Mouse (Mus musculus) CH12.LX (cell line): ENCODE data around the gene Prrxl1.

ENCODE experiments used
- CTCF ChIP-seq, 2 experiments: IDR thresholded peaks in 1 of 2; conservative IDR thresholded peaks in 1 of 2; 2 replicates each; pipeline ENCODE4 v1.5.1; 2011 to 2012; ENCODE audit warnings: low read depth in 2 of 2, low read length in 2 of 2, improper control_type of control experiment in 1 of 2, inconsistent platforms in 1 of 2, mild to moderate bottlenecking in 1 of 2, moderate library complexity in 1 of 2
- NRF1 ChIP-seq: IDR thresholded peaks from 2 replicates; pipeline ENCODE4 v1.6.1; 2014; ENCODE audit warnings: low read depth, mild to moderate bottlenecking, inconsistent platforms, low read length, improper control_type of control experiment, moderate library complexity
- ZC3H11A ChIP-seq: IDR thresholded peaks from 2 replicates; pipeline ENCODE4 v1.6.1; 2012; ENCODE audit warnings: low read depth, mild to moderate bottlenecking, inconsistent platforms, low read length, improper control_type of control experiment

DNA sequence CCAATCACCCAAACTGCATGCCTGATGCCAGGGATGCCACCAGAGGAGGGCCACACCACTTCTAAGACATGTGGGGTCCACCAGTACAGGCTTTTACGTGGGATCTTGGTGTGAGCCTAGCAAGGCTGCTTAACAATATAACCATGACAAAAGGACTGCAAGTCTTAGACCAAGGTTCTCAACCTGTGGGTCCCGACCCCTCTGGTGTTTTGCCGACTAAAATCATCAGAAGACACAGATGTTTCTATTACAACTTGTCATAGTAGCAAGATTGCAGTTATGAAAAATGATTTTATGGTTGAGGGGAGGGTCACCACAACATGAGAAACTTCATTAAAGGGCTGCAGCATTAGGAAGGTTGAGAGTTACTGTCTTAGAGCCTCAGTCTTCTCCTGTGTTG lies 79.4 kb downstream of the Prrxl1 start:
- no peak for TF ChIP-seq ZC3H11A
- TF ChIP-seq CTCF (conservative IDR thresholded peaks at IDR 0.05 in 1 of 2, IDR thresholded peaks at IDR 0.05 in 1 of 2; ENCODE audit: low read depth in 2 of 2, low read length in 2 of 2): no peak
- no peak for TF ChIP-seq NRF1
